Mouse (Mus musculus): ENCODE data around the gene Ryr1.

The Ryr1 gene

DNA sequence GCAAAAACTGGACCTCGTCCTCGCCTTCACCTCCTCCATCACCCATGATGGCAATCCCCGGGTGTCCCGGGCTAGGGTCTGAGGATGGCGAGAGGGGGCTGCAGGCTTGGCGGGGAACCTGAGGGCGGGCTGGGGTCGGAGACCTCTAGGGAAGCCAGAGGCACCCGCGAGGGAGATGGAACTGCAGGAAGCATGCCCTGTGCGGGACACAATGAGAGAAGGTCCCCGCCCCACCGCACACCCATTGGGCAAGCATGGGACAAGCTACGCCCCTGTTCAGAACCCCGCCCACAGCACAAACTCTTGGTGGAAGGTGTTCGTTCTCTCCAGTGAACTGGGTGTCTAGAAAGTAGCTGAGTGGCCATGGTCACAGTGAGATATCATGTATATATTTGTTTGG is at the start of gene Ryr1:
TSS of gene Ryr1 (minus strand) at position 210 of the 400 bp plus-strand sequence.
- CTCF ChIA-PET, result no interaction called here

- CTCF ChIA-PET, result no interaction called here
Observed at GRCm38 (mm10) chr7:29172390-29173016, 47.5 kb upstream of the Ryr1 start.

DNA sequence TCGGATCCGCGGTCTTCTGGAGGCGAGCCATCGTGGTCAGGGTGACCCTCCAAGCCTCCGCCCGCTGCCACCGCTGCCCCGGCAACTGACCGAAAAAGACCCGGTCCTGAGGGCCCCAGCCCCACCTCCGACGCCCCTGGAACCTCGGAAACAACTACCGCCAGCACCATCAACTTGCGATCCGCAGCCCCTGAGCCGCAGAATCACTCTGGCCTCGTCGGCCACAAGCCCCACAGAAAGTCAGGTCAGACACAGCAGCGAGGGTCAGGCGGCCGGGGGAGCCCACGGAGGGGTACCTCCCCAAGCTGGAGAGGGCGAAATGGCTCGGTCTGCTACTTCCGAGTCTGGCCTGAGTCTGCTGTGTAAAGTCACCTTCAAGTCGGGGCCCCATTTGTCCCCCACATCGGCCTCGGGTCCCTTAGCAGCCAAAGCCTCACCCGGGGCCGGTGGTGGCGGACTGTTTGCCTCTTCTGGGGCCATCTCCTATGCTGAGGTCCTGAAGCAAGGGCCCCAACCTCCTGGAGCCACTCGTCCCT is 46.7 kb upstream of the Ryr1 start:
- CTCF ChIA-PET, result no interaction called here

DNA sequence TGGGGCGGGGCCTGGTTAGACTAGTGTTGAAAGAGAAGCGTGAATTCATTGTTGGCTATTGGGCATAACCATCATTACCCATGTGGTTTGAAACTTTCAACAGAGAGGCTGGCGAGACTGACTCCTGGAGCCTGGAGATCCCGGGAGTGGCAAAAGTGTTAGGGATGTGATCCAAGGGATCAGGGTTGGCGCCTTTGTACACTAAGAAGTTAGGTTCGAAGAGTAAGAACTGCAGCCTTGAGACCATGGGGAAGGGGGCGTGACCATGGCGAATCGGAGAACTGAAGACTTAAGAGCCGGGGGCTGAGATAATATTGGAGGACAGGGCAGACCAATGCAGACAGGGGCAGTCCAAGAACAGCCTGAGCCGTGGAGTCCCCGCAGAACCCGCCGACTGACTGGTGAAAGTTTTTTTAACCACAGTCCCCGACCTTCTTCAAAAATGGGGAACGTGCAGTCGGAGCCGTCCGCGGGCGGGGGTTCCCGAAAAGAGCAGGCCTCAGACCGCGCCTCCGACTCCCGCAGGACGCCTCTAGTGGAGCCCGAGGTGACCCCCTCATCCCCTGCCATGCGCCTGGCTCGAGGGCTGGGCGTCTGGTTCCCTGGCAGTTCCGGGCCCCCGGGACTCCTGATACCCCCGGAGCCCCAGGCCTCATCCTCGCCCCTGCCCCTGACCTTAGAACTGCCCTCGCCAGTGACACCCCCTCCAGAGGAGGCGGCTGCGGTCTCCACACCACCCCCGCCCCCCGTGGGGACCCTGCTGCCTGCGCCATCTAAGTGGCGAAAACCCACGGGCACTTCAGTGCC is 46.0 kb upstream of the Ryr1 start:
- CTCF ChIA-PET, result no interaction called here

GRCm38 (mm10) chr7:29170066-29170754 is 45.2 kb upstream of the Ryr1 start, which contains the start of the genes Ggn and Spred3:
TSS of gene Ggn (plus strand) at chr7:29170210.
TSS of gene Spred3 (minus strand) at chr7:29170411.
- CTCF ChIA-PET, result interaction anchor here (0.6 kb wide), 1 partner anchor 67 kb away, joined by 6 read pairs; no protein-coding TSS in a partner anchor

DNA sequence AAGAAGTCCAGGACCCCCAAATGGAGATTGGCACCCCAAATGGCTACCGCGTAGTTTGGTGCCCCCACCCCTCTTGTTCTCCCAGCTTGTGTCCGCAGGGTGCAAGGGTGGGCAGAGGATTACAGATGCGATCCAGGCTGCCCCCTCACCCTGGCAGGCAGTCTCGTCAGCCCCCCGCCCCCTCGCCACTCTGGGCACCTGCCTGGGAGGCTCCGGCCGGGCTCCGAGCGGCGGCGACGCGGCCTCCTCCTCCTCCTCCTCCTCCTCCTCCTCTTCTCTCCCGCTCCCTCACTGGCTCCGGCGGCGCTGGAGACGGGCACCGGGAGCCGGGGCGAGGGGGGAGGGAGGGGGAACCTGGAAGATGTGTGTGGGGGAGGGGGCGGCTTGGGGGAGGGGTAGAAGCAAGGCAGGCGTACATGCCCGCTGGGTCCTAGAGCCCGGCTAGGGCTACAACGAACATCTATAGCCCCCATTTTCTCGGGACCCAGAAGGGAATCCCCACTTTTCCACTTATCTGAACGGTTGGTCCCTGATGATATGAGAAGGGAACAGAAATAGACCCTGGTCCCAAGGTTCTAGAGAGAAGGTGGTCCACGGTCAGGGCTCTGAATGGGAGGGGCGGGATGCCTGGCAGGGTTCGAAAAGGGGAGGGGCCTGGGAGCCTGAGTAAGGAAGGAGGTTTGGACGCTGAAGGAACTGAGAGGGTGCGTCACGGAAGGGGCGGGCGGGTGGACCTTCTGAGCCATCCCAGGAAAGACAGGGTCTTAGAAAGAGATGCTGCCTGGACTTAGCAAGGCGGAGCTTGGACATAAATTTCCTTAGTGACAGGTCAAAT is 44.5 kb upstream of the Ryr1 start:
- CTCF ChIA-PET, result interaction anchor here (0.6 kb wide), 2 partner anchors 18 to 67 kb away, joined by 3 to 6 read pairs; no protein-coding TSS in a partner anchor

DNA sequence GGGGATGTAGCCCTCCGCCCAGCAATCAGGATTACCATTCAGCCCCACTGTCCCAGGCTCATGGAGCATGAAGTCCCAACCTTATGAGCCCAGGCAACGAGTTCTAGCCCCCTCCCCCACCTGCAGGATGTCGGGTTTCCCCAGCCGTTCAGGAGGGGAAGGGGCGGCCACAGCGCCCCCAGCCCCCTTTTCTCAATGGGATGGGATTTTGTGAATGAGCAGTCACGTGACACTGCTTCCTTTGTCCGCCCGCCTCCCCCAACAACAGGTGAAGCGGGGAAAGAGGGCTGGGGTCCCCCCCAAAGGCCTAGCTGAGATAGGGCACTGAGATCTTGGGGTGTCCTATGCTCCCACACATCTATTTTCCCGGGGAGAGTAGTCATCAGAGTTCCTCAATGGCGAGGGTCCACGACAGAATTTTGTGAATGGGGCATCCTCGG is 43.8 kb upstream of the Ryr1 start:
- CTCF ChIA-PET, result interaction anchor here (0.6 kb wide), 2 partner anchors 17 to 368 kb away, joined by 3 to 5 read pairs; no protein-coding TSS in a partner anchor

- CTCF ChIA-PET, result interaction anchor here (0.6 kb wide), 1 partner anchor 368 kb away, joined by 5 read pairs; no protein-coding TSS in a partner anchor
Observed at GRCm38 (mm10) chr7:29168121-29168695, 43.2 kb upstream of the Ryr1 start.

DNA sequence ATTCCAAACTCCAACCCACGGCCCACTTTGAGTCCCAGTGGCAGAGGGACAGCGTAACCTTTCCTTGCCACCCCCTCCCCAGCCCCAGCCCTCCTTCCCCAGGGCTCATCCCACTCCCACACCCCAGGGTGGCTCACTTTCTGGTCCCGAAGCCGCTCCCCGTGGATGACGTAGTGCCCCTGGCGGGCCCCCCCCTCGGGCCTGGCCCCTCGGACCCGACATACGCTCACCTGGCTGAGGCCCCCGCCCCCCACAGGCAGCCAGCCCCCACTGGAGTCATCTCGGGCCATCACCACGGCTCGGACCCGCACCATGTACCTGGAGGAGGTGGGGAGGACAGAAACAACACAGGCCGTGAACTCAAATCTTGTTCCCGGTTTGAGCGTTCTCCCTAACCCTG is 42.7 kb upstream of the Ryr1 start:
- CTCF ChIA-PET, result no interaction called here

- CTCF ChIA-PET, result no interaction called here
Observed at GRCm38 (mm10) chr7:29162750-29163525, 38.0 kb upstream of the Ryr1 start.

GRCm38 (mm10) chr7:29162294-29162693 is 37.3 kb upstream of the Ryr1 start:
- CTCF ChIA-PET, result no interaction called here

- CTCF ChIA-PET, result no interaction called here
Observed at GRCm38 (mm10) chr7:29158264-29158663, 33.3 kb upstream of the Ryr1 start.

GRCm38 (mm10) chr7:29155838-29156782 is 31.1 kb upstream of the Ryr1 start, which contains the start of gene Fam98c:
TSS of gene Fam98c (minus strand) at chr7:29156234.
- CTCF ChIA-PET, result interaction anchor here (0.6 kb wide), 1 partner anchor 1595 kb away, joined by 3 read pairs; no protein-coding TSS in a partner anchor

DNA sequence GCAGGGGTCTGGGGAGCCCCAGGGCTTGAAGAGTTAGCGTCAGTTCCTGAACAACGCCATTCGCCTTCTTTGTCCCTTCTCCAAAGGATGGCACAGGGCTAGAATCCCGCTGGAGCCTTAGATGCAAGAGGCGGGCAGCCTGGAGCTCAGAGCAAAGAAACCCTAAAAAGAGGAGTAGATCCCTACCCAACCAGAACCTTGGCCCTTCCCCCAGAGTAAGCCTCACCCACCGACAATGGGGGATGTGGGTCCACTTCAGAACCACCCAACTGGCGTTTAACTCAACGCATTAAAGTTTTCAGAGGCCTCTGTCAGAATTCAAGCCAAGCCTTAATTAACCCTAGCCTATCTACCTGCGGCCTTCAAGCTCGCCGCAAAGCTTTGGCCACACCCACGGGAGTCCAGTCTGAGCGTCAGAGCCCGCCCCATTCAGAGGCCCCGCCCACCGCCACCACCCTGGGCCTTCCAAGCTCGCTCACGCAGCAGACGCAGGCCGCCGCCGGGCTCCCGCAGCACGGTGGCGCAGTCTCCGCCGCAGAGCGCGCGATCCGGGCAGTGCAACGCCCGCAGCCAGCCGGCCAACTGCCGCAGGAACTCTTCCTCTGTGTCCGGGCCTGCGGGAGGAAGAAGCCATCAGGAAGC is 30.3 kb upstream of the Ryr1 start:
- CTCF ChIA-PET, result interaction anchor here (0.6 kb wide), 1 partner anchor 268 kb away, joined by 3 read pairs; no protein-coding TSS in a partner anchor

GRCm38 (mm10) chr7:29154018-29154720 is 29.2 kb upstream of the Ryr1 start:
- CTCF ChIA-PET, result interaction anchor here (0.6 to 0.7 kb wide), 2 partner anchors 21 to 269 kb away, joined by 3 read pairs; no protein-coding TSS in a partner anchor

- CTCF ChIA-PET, result interaction anchor here (0.5 to 0.6 kb wide), 2 partner anchors 18 to 29 kb away, joined by 3 to 5 read pairs; no protein-coding TSS in a partner anchor
Observed at GRCm38 (mm10) chr7:29151486-29151885, 26.5 kb upstream of the Ryr1 start.

DNA sequence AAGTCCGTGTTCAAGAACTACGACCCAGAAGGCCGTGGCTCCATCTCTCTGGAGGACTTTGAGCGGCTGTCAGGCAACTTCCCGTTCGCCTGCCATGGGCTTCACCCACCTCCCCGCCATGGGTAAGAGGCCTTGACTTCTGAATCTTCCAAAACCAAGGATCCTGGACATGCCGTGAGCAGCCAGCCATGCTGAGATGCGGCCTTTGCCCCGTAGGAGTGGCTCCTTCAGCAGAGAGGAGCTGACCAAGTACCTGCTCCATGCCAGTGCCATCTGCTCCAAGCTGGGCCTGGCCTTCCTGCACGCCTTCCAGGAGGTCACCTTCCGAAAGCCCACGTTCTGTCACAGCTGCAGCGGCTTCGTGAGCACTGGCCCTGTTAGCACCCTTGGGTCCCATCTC is 23.8 kb upstream of the Ryr1 start:
- CTCF ChIA-PET, result interaction anchor here (0.6 to 0.9 kb wide), 2 partner anchors 11 to 98 kb away, joined by 8 to 9 read pairs; no protein-coding TSS in a partner anchor
